Mouse (Mus musculus): Measurements from ENCODE around the gene Zfp296.

GRCm38 (mm10) chr7:19609641-19610332 lies 32.7 kb downstream of the Zfp296 start:
- TF ChIP-seq CTCF (IDR thresholded peaks at IDR 0.05; ENCODE audit: low read depth, low read length) (no peak), POLR2A (IDR thresholded peaks at IDR 0.05; ENCODE audit: extremely low read depth, insufficient read depth, low read length) (no peak)

All from liver, adult 2 months (tissue).